In genomic region chr9:46978806-46979205, GRCm38 (mm10) we compare ENCODE assay signal across 20 mouse cellular contexts. TPM values are rescaled to one million over a fixed set of nuclear protein-coding genes. Genes with fewer than 3 reads are reported as not detected.
"Had no signal": no experiment of that assay in that cellular context is flagged by ENCODE, and none has a peak within 500 bp of the region (broad histone marks: within the 10 kb centered on the region; RNA-seq: fewer than 3 reads in every experiment).

No protein-coding gene starts in this region.

- H3K27ac ChIP-seq: kidney, embryonic 15.5 days; limb, embryonic 12.5 days; liver, embryonic 13.5 days; lung, embryonic 15.5 days; neural tube, embryonic 13.5 days had no signal

- H3K9me3 ChIP-seq: kidney, embryonic 15.5 days; limb, embryonic 12.5 days; liver, embryonic 13.5 days; lung, embryonic 15.5 days; neural tube, embryonic 13.5 days had no signal

- ATAC-seq: liver, postnatal 0 days had no signal

- DNase-seq: kidney, adult 2 months; kidney, postnatal 36 days; liver; liver, embryonic 13.5 days; liver, postnatal 0 days; lung, postnatal 14 days; retina, postnatal 1 day; right cerebral cortex, postnatal 4 days; spleen, adult 18-20 months; thymus, adult 18-20 months; thymus, postnatal 14 days had no signal

- H3K36me3 ChIP-seq: kidney, embryonic 15.5 days; limb, embryonic 12.5 days; liver, embryonic 13.5 days; lung, embryonic 15.5 days; neural tube, embryonic 13.5 days had no signal

- H3K4me3 ChIP-seq: kidney, embryonic 15.5 days; limb, embryonic 12.5 days; liver, embryonic 13.5 days; lung, embryonic 15.5 days; neural tube, embryonic 13.5 days had no signal

- H3K9ac ChIP-seq: kidney, embryonic 15.5 days; limb, embryonic 12.5 days; liver, embryonic 13.5 days; liver, postnatal 0 days; lung, embryonic 15.5 days; neural tube, embryonic 13.5 days had no signal

- H3K4me2 ChIP-seq: kidney, embryonic 15.5 days; limb, embryonic 12.5 days; liver, embryonic 13.5 days; lung, embryonic 15.5 days; neural tube, embryonic 13.5 days had no signal

- H3K4me1 ChIP-seq: kidney, embryonic 15.5 days; limb, embryonic 12.5 days; liver, embryonic 13.5 days; neural tube, embryonic 13.5 days had no signal

- H3K27me3 ChIP-seq: liver, embryonic 13.5 days; lung, embryonic 15.5 days had no signal

RNA-seq across cellular contexts. Expression of gene Gm4791, which starts 19.7 kb away (rescaled TPM):
- total RNA-seq: layer of hippocampus, adult 18-20 months; layer of hippocampus, postnatal 10 days; left cerebral cortex, postnatal 36 days; megakaryocyte-erythroid progenitor cell, adult 5-6 weeks had no signal
- polyA plus RNA-seq: kidney, adult 2 months; kidney, embryonic 15.5 days; limb, embryonic 12.5 days; liver, embryonic 13.5 days; liver, postnatal 0 days; lung, embryonic 15.5 days; neural tube, embryonic 13.5 days; stomach, embryonic 14.5 days had no signal
